In the genomic region with DNA sequence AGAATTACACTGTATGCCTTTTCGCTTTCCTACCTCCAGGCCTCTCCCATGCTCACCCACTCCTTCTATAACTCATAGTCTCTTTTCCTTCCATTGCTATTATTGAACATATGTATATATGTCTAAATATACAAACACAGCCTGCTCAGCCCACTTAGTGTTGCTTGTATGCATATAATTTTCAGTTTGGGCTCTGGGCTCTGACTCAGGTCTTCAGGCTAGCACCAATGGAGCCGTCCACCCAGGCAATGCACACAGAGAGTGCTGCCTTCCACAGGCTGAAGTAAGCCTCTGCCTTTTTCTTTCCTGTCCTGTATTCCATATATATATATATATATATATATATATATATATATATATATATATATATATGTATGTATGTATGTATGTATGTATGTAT, we compare ENCODE assay signal across 14 mouse cellular contexts.
"Had no signal": no experiment of that assay in that cellular context is flagged by ENCODE, and none has a peak within 500 bp of the region (broad histone marks: within the 10 kb centered on the region; RNA-seq: fewer than 3 reads in every experiment).

No protein-coding gene starts in this region.

- DNase-seq: gastrocnemius, adult 2 months; gastrocnemius, postnatal 10 days; gastrocnemius, postnatal 25 days; heart, adult 2 months; heart, postnatal 14 days; heart, postnatal 4 days; kidney, adult 11 months; kidney, adult 2 months; kidney, adult 9 months; kidney, postnatal 14 days; kidney, postnatal 36 days; layer of hippocampus, adult 9-11 months; layer of hippocampus, postnatal 36 days; left cerebral cortex, postnatal 4 days had no signal
